Mouse (Mus musculus) activated CD4-positive, CD25-positive, alpha-beta regulatory T cell, adult 9 weeks (primary cell): ENCODE results near the gene Evi5l. TPM values are rescaled to one million over a fixed set of nuclear protein-coding genes. Genes with fewer than 3 reads are reported as not detected.

Source experiments
- polyA plus RNA-seq: library from polyadenylated mRNA; unstranded; fragments of 100-300 nt; shearing (Covaris generic); gene quantifications from one replicate; pipeline ENCODE4 v1.2.1, GENCODE M21; 2017

Gene Evi5l
- polyA plus RNA-seq: 12.7 TPM

GRCm38 (mm10) chr8:4165852-4166751 lies at the start of gene Evi5l:
Evi5l (plus strand) TSS chr8:4166567.

GRCm38 (mm10) chr8:4133798-4134197 lies 32.6 kb upstream of the Evi5l start, which contains the start of gene Cd209g:
Cd209g (plus strand) TSS chr8:4134098.

GRCm38 (mm10) chr8:4216791-4217621 lies 50.6 kb downstream of the Evi5l start, which contains the start of gene Prr36:
Prr36 (minus strand) TSS chr8:4217459.

GRCm38 (mm10) chr8:4226739-4227347 lies 60.5 kb downstream of the Evi5l start, which contains the start of gene Lrrc8e:
Lrrc8e (plus strand) TSS chr8:4226827.

GRCm38 (mm10) chr8:4238434-4239192 lies 72.2 kb downstream of the Evi5l start, which contains the start of the genes Map2k7 and Gm49320:
Map2k7 (plus strand) TSS chr8:4238740.
Gm49320 (plus strand) TSS chr8:4238865.

GRCm38 (mm10) chr8:4247951-4248540 lies 81.7 kb downstream of the Evi5l start, which contains the start of gene Tgfbr3l:
Tgfbr3l (plus strand) TSS chr8:4248214.

GRCm38 (mm10) chr8:4252934-4253841 lies 86.8 kb downstream of the Evi5l start, which contains the start of gene Snapc2:
Snapc2 (plus strand) TSS chr8:4253080.

GRCm38 (mm10) chr8:4259125-4259804 lies 92.9 kb downstream of the Evi5l start, which contains the start of gene Ctxn1:
Ctxn1 (minus strand) TSS chr8:4259274.

Other genes starting within 250 kb of the Evi5l start
- not detected for gene Cd209b, start 239.7 kb upstream of the Evi5l start, polyA plus RNA-seq
- 0.40 TPM for gene Cd209c, start 211.8 kb upstream of the Evi5l start, polyA plus RNA-seq
- not detected for gene Cd209f, start 60.7 kb upstream of the Evi5l start, polyA plus RNA-seq
- 0.07 TPM for gene Cd209g, start 32.5 kb upstream of the Evi5l start, polyA plus RNA-seq
- gene Prr36, start 50.9 kb downstream of the Evi5l start, polyA plus RNA-seq: 0.39 TPM
- gene Lrrc8e, start 60.3 kb downstream of the Evi5l start, polyA plus RNA-seq: 0.07 TPM
- gene Map2k7, start 72.2 kb downstream of the Evi5l start, polyA plus RNA-seq: 76.2 TPM
- gene Gm49320, start 72.3 kb downstream of the Evi5l start, polyA plus RNA-seq: 0.66 TPM
- 8.9 TPM for gene Tgfbr3l, start 81.6 kb downstream of the Evi5l start, polyA plus RNA-seq
- 31.9 TPM for gene Snapc2, start 86.5 kb downstream of the Evi5l start, polyA plus RNA-seq
- gene Ctxn1, start 92.7 kb downstream of the Evi5l start, polyA plus RNA-seq: 0.76 TPM
- gene Timm44, start 109.3 kb downstream of the Evi5l start, polyA plus RNA-seq: 66.0 TPM
- 14.7 TPM for gene Ccl25, start 158.6 kb downstream of the Evi5l start, polyA plus RNA-seq
- gene Elavl1, start 158.8 kb downstream of the Evi5l start, polyA plus RNA-seq: 14.7 TPM